Mouse (Mus musculus): ENCODE measurements at regions not wholly inside any gene's neighbourhood (a gene's known extent, or its start where the extent isn't known, plus 50 kb on each side); places are given as distances from the start of the nearest gene placed in this dataset.

DNA sequence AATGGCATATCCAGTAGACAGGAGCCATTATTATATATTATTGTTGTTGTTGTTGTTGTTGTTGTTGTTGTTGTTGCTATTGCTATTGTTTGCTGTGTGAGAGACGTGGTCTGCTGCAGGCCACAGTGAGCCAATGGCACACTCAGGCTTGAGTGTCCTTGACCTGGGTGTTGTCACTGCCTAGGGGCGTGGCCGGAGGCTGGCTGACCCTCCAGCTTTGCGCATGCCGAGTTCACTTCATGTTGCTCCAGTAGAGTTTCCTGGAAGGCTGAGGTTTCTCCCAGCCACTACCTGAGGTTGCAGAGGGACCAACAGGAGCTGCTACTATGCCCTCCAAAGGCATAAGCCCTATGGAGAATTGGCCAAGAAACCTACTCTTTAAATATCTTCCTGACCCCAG is 83.1 kb upstream of the Csf3r start:
- no peak for DNase-seq

DNA sequence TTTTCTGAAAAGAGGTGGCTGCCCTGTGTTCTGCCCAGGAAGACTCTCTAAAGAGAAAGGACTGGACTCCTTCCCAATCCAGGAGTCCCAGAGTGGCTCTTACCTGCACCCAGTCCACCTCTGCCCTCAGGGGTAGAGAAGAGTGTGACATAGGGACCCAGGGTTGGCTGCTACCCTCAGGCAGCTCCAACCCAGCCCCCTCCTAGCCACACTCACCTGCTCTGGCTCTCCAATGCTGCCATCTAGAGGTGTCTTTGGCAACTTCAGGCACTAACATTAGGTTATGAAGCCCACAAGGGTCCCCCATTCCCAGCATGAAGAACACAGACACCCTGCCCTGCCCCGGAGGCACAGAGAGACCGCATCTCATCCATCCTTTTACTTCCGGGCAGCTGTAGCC is 82.4 kb upstream of the Csf3r start:
- no peak for DNase-seq

DNA sequence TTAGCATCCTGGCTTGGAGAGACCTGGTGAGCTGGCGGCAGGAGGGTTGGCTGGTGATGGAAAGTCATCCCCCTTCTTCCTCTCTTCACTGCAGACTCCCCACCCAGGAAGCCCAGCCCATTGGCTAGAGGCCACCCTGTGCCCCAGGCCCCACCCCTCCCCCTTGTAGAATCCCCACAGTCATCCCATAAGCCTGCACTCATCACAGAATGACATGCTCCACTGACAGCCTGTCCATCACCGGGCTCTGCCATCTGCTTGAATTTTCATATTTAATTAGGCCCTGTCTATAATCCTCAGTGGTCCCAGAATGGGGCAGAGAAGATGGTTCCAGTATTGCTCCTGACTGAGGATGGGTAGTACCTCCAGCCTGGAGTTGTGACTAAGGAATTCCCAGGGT is 79.3 kb upstream of the Csf3r start:
- DNase-seq, result no peak

DNA sequence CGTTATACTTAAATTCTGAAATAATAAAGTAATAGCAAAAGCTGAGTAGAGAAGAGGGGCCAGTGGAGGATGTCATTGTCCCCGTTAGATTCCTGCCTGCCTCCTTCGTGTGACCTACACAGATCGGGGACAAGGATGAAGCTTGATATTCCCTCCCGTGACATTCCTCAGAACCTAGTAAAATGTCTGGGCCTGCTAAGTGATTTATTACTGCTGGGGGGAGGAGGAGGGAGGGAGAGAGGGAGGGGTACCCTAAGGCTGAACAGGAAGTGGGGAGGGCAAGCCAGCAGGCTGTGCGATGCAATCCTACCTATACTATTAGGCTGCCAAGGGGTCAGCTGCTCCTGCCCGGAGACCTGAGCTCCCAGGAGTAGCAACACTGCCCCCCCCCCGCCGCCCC is 64.9 kb upstream of the Csf3r start:
- no peak for DNase-seq

DNA sequence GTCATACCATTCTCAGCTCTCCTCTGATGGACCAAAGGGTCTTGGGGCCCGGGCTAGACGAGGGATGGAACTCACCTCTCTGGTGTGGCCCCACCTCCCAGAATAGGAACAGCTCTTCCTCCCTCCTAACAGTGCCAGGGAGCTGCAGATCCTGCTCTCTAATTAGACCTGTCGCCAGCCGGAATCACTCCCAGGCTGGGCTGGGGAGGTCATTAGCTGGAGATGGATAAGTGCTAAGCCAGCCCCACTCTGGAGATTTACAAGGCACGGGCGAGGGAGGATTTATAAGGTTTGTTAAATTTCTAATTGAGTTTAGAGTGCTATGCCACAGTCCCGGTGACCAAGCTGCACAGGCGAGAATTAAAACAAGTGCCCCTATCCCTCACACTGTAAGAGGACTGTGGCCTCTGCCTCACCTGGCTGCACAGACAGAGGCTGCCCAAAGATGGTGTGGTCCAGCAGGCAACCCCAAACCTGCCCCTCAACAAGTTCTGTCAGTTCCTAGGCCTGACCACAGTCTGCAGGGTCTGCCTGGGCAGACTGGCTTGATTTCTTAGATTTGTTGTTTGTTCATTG is 63.6 kb upstream of the Csf3r start:
- DNase-seq, result no peak

DNA sequence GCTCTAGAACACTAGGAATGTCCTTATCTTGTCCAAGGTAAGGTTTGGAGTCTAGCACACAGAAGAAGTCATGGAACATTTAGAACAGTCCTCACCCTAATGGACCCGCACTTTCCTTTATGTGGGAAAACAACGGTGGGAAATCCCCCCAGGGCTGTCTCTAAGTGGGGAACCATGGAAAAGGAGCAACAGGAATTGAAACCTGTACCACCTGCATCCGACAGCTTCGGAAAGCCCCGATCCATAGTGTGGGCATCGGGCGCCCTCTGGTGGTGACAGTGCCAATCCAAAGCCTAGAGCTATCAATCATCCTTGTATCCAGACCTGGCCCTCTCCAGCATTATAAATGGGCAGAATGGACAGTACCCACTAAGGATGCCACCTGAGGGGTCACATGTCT is 61.7 kb upstream of the Csf3r start:
- peak; percentile 60 for DNase-seq
